Mouse (Mus musculus) stomach, embryonic 16.5 days (tissue): Measurements from ENCODE around the gene Cx3cr1. TPM values are rescaled to one million over a fixed set of nuclear protein-coding genes. Genes with fewer than 3 reads are reported as not detected.
"Not testable (repeated sequence)": the region's sequence is repeated elsewhere in the genome, so short reads cannot be mapped to it uniquely, and the experiment has no call there.

ENCODE experiments used
- ATAC-seq: fragments of 200-750 bp; cut with Nextera tagmentation; 2 replicates; pipeline ENCODE4 v1.8.0; 2017; ENCODE audit warnings: moderate number of reproducible peaks, moderate TSS enrichment; ENCODE audit not compliant: insufficient read depth, low FRiP score
- H3K27ac ChIP-seq: fragments of 300-500 bp; sonication (generic); 2 replicates; pipeline ENCODE4 v1.5.1; 2014; ENCODE audit warnings: low read length
- H3K27me3 ChIP-seq: fragments of 300-500 bp; sonication (generic); 2 replicates; pipeline ENCODE4 v1.6.1; 2014; ENCODE audit warnings: low read length, control low read depth, mixed read lengths; ENCODE audit not compliant: control insufficient read depth, insufficient read depth
- H3K36me3 ChIP-seq: fragments of 300-500 bp; sonication (generic); 2 replicates; pipeline ENCODE4 v1.6.1; 2014; ENCODE audit warnings: low read length; ENCODE audit not compliant: control insufficient read depth, insufficient read depth
- H3K4me1 ChIP-seq: fragments of 300-500 bp; sonication (generic); 2 replicates; pipeline ENCODE4 v1.6.1; 2014; ENCODE audit warnings: low read length, control low read depth, mixed read lengths; ENCODE audit not compliant: control insufficient read depth, insufficient read depth
- H3K4me2 ChIP-seq: fragments of 300-500 bp; sonication (generic); 2 replicates; pipeline ENCODE4 v1.6.1; 2014; ENCODE audit warnings: low read depth, low read length, mixed read lengths
- H3K4me3 ChIP-seq: fragments of 300-500 bp; sonication (generic); replicated peaks from 2 replicates; pipeline ENCODE4 v1.5.1; 2014; ENCODE audit warnings: mild to moderate bottlenecking, low read length
- H3K9ac ChIP-seq: fragments of 300-500 bp; sonication (generic); 2 replicates; pipeline ENCODE4 v1.6.1; 2014; ENCODE audit warnings: low read length
- H3K9me3 ChIP-seq: fragments of 300-500 bp; sonication (generic); replicated peaks from 2 replicates; pipeline ENCODE4 v1.6.1; 2016; ENCODE audit warnings: low read length, control low read depth; ENCODE audit not compliant: control insufficient read depth
- WGBS: fragments of 180-500 bp; shearing (Covaris S2); extraction: QIAGEN DNeasy Blood & Tissue Kit; methylation state at CpG from one replicate; pipeline ENCODE4 v1.1.7; 2014; 5-methylcytosine and 5-hydroxymethylcytosine counted together
- polyA plus RNA-seq: library from polyadenylated mRNA; unstranded; fragments of >200 nt; fragmentation: Nextera tagmentation; extraction: Ambion mirVana; gene quantifications from 2 replicates; pipeline ENCODE4 v1.2.1, GENCODE M21; 2015

The Cx3cr1 gene
- polyA plus RNA-seq, 1 experiment from 2014 or later = 15.2 TPM

GRCm38 (mm10) chr9:120110211-120111018 is 40.7 kb upstream of the Cx3cr1 start, which contains the start of gene Slc25a38:
Slc25a38 (plus strand) TSS chr9:120110374.
- no peaks in the 10 kb centered on the region for H3K9me3 ChIP-seq
- peaks cover 20% of the 10 kb centered on the region for H3K4me1 ChIP-seq
- under 1% methylated on average over 62 of the region's 62 CpGs for WGBS
- no peaks in the 10 kb centered on the region for H3K27me3 ChIP-seq
- ATAC-seq = peak; percentile 97
- H3K9ac ChIP-seq = peak within 1 kb of the TSS; percentile 85
- H3K27ac ChIP-seq = peak within 1 kb of the TSS; percentile 97
- H3K4me3 ChIP-seq = peak within 1 kb of the TSS; percentile 80
- peak within 1 kb of the TSS; percentile 80 for H3K4me2 ChIP-seq
- no peaks in the 10 kb centered on the region for H3K36me3 ChIP-seq

DNA sequence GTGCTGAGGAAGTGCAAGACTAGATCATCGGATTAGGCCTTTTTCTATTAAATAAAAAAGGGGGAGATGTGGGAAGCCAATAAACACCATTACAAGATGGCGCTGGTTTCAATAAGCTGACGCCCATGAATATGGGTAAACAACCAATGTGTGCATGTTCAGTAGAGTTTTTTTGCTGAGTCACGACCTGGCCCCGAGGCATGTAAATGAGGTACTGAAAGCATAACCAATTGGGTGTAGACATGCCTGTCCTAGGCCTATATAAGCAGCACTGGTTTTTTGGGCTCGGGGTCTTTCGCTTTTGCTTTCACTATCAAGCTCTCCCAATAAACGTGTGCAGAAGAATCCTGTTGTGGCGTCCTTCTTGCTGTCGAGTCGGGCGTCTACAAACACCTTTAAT is 39.3 kb upstream of the Cx3cr1 start:
- not testable (repeated sequence) for H3K9ac ChIP-seq, H3K36me3 ChIP-seq, H3K27ac ChIP-seq, H3K4me3 ChIP-seq, H3K4me1 ChIP-seq, H3K4me2 ChIP-seq, H3K27me3 ChIP-seq, H3K9me3 ChIP-seq, ATAC-seq
- 92% methylated on average over 12 of the region's 12 CpGs for WGBS

DNA sequence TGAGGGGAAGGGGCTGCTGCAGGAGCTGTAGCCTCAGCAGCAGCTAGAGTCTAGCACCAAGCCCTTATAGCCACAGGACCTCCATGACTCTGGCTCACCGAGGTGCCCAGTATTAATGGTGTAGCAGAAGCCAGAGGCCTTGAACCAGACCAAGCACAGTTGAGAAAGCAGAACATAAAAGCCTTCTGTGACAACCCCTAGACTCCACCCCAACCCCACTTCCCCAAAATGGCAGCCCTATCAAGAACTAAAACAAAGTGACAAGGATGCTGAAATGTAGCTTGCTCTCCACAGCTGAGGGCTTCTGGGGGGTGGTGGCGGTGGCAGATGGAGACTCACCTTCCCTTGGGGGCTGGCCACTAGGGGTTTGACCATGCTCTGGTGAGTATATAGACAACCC is 31.5 kb upstream of the Cx3cr1 start:
- Histone ChIP-seq H3K27ac (no peak overlapping the region), H3K36me3 (no peaks in the 10 kb centered on the region), H3K9me3 (peaks cover 3% of the 10 kb centered on the region; the same call in 1 of the 2 replicates), H3K9ac (no peak overlapping the region), H3K4me1 (no peaks in the 10 kb centered on the region), H3K27me3 (no peaks in the 10 kb centered on the region), H3K4me2 (no peak overlapping the region), H3K4me3 (no peak overlapping the region)
- no peak; the same call in 1 of the 2 replicates for ATAC-seq
- 96% methylated on average over 2 of the region's 2 CpGs for WGBS

DNA sequence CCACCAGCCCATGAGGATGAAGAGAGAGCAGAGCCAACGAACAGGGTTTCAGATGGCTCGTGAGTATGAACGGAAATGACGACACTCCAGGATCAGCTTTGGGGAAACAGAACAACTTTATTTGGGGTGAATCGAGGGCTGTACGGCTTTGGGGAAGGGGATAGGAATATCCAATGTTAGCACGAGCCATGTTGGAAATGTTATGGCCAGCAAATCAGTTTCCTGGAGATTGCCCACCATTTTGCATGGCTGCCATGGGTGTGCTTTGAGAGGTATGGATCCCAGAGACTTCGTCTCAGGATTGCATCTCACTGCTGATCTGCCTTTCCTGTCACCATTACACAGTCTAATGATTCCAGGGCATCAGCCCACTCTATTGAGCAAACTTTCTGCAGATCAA is 29.6 kb upstream of the Cx3cr1 start:
- Histone ChIP-seq H3K4me1 (no peaks in the 10 kb centered on the region), H3K27ac (no peak overlapping the region), H3K27me3 (no peaks in the 10 kb centered on the region), H3K9ac (no peak overlapping the region), H3K4me2 (no peak overlapping the region), H3K36me3 (no peaks in the 10 kb centered on the region), H3K9me3 (peaks cover 3% of the 10 kb centered on the region; the same call in 1 of the 2 replicates), H3K4me3 (no peak overlapping the region)
- 86% methylated on average over 8 of the region's 8 CpGs for WGBS
- ATAC-seq = no peak

DNA sequence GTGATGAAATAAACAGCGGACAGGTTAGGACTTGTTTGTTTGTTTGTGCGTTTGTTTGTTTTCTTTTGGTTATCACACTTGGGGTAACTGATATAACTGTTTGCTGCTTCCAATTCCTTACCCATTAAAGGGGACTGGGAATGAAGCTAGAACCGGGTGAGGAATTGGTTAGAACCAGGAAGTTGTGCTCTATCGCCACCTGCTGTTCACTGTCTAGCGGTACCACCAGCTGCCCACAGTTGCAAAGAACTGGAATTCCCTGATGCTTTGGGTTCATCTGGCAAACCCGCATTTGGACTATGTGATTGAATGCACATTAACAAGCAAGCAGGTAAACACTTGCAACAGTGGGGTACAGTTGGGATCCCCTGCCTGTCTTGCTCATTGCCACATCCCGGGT is 29.0 kb upstream of the Cx3cr1 start:
- no peaks in the 10 kb centered on the region for H3K4me1 ChIP-seq
- H3K27ac ChIP-seq = no peak overlapping the region
- no peak overlapping the region for H3K4me2 ChIP-seq
- peaks cover 3% of the 10 kb centered on the region; the same call in 1 of the 2 replicates for H3K9me3 ChIP-seq
- WGBS = 22% methylated on average over 7 of the region's 7 CpGs
- H3K27me3 ChIP-seq = no peaks in the 10 kb centered on the region
- no peaks in the 10 kb centered on the region for H3K36me3 ChIP-seq
- H3K4me3 ChIP-seq = no peak overlapping the region
- H3K9ac ChIP-seq = no peak overlapping the region
- ATAC-seq = no peak

DNA sequence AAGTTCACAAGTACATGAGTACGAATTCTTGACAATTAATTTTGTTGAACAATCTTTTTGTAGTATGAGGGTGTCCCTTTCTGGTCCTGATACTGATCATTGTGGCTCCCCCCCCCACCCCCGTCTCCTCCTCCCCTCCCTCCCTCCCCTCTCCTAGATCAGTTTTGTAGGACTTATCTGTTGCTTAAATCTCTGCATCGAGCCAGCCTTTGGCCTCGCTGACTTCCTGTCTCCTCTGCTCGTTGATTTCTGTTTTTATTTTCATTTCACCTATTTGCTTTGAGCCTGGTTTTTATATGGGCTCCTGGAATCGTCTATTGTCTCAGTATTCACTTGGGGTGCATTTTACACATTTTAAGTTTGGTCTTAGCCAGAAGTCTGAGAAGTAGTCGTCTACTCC is 26.2 kb upstream of the Cx3cr1 start:
- Histone ChIP-seq H3K27me3 (no peaks in the 10 kb centered on the region), H3K9ac (no peak overlapping the region), H3K4me2 (no peak overlapping the region), H3K36me3 (no peaks in the 10 kb centered on the region), H3K9me3 (no peaks in the 10 kb centered on the region), H3K4me3 (no peak overlapping the region), H3K4me1 (no peaks in the 10 kb centered on the region), H3K27ac (no peak overlapping the region)
- 61% methylated on average over 7 of the region's 7 CpGs for WGBS
- ATAC-seq = no peak

DNA sequence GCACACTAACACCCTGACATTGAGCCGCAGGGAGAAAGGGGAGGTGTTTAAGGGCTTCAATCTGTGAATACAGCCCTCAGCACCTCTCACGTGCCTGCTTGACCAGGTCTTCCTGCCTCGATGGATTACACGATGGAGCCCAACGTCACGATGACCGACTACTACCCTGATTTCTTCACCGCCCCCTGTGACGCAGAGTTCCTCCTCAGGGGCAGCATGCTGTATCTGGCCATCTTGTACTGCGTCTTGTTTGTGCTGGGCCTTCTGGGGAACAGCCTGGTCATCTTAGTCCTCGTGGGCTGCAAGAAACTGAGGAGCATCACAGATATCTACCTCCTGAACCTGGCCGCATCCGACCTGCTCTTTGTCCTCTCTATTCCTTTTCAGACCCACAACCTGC is 24.0 kb upstream of the Cx3cr1 start:
- Histone ChIP-seq H3K27me3 (no peaks in the 10 kb centered on the region), H3K4me1 (no peaks in the 10 kb centered on the region), H3K9me3 (no peaks in the 10 kb centered on the region), H3K4me3 (no peak overlapping the region), H3K9ac (no peak overlapping the region), H3K4me2 (no peak overlapping the region), H3K36me3 (no peaks in the 10 kb centered on the region), H3K27ac (no peak overlapping the region)
- WGBS = 82% methylated on average over 13 of the region's 13 CpGs
- ATAC-seq = no peak

GRCm38 (mm10) chr9:120091696-120092238 is 22.1 kb upstream of the Cx3cr1 start, which contains the start of gene Ccr8:
Ccr8 (plus strand) TSS chr9:120092114.
- Histone ChIP-seq H3K4me3 (no peak within 1 kb of the TSS), H3K9ac (no peak within 1 kb of the TSS; the same call in 1 of the 2 replicates), H3K4me2 (no peak within 1 kb of the TSS), H3K36me3 (no peaks in the 10 kb centered on the region), H3K9me3 (no peaks in the 10 kb centered on the region), H3K27me3 (no peaks in the 10 kb centered on the region), H3K4me1 (no peaks in the 10 kb centered on the region), H3K27ac (no peak within 1 kb of the TSS)
- no peak for ATAC-seq
- WGBS = 75% methylated on average over 5 of the region's 5 CpGs

DNA sequence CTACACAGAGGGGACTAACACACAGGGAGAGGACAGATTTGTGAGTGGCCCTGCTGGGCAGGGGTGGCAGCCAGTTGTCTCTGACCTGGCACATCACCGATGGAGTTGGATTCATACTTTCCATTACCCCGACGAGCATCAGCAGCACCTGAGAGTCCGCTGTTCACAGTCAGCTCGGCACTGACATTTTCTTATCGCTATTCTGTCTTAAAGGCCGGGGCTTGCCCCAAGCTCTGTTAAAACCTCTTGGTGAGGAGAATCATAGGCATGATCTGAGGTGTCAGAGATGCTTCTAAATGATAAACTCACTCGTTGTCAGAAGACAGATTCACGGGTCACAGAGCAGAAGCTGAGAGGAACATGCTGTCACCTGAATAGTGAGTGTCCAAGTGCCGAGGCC is 21.4 kb upstream of the Cx3cr1 start:
- WGBS = 85% methylated on average over 10 of the region's 10 CpGs
- no peak overlapping the region for H3K4me2 ChIP-seq
- no peaks in the 10 kb centered on the region for H3K4me1 ChIP-seq
- no peaks in the 10 kb centered on the region for H3K27me3 ChIP-seq
- H3K27ac ChIP-seq = no peak overlapping the region
- H3K9ac ChIP-seq = no peak overlapping the region
- H3K4me3 ChIP-seq = no peak overlapping the region
- no peaks in the 10 kb centered on the region for H3K9me3 ChIP-seq
- H3K36me3 ChIP-seq = no peaks in the 10 kb centered on the region
- no peak for ATAC-seq
